Mouse (Mus musculus) ES-CJ7 (cell line): ENCODE data around the gene Celf5.
A peak's percentile ranks its signal among the peaks of the same experiment; 100 is the strongest.

Experiments used
- DNase-seq: peaks from one replicate; pipeline ENCODE4 v3.0.0; 2011; ENCODE audit warnings: low read depth, low spot score

Gene Celf5

DNA sequence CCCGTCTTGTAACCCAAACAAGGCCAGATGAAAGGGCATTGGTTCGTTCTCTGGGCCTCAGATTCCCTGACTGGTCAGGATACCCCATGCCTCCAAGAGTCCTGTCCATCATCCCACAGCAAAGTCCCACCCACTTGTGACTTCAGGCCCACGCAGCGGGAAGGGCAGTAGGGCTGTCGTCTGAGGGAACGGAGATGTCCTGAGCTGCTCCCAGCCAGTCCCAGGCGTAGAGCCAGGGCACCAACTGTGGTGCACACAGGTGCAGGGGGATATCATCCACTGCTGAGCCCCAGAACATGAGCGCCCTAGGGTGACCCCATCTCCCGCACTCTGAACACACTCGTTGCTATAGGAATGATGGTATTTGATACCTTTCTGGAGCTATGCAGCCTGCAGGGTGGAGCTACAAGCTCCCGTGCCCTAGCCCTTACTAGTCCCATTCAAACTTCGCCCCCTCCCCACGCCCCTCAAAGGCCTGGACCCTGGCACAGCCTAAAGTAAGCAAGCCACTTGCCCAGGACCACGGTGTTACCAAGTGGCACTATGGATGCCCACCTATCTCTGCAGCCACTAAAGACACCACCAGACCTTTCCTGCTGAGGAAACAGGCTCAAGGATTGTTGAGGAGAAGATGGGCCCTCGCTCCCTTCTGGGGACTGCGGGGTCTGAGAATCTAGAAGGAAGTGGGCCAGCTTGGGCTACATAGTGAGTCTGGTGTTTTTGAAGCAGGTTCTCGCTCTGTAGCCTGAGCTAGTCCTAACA is 66.8 kb downstream of the Celf5 start:
- no peak for DNase-seq

DNA sequence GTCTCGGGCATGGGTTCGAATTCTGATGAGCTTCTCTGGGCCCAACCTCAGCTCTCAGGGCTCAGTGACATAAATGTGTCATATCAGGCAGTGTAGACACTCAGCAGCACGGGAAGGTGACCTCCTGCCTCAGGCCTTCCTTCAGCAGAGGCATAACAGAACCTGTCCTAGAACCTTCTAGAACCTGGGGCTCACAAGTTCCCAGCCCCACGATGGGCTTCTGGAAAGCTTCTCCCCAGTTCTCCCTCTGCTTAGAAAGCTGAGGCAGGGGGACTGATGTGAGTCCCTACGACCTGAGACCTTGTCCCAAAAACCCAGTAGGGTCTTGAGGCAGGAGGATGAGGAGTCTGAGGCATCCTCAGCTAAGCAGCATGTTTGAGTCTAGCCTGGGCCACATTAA is 67.4 kb downstream of the Celf5 start:
- no peak for DNase-seq

DNA sequence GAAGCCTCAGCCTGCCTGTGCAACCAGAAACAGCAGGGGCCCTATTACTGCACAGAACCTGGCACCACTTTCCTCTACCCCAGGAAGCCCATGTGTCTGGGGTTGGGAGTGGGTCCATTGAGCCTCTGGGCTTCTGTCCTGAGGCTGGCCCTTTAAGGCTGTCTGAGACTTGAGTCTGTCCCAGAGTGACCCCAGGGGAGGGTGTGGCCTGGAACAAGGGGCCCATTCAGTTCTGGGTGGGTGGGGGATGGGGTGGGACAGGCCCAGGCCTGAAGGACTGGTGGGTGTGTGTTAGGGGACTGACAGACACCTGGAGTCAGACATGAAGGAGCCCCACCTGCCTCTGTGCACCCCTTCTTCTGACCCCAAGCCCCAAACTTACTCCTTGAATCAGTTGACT is 67.8 kb downstream of the Celf5 start:
- peak; percentile 84 for DNase-seq

DNA sequence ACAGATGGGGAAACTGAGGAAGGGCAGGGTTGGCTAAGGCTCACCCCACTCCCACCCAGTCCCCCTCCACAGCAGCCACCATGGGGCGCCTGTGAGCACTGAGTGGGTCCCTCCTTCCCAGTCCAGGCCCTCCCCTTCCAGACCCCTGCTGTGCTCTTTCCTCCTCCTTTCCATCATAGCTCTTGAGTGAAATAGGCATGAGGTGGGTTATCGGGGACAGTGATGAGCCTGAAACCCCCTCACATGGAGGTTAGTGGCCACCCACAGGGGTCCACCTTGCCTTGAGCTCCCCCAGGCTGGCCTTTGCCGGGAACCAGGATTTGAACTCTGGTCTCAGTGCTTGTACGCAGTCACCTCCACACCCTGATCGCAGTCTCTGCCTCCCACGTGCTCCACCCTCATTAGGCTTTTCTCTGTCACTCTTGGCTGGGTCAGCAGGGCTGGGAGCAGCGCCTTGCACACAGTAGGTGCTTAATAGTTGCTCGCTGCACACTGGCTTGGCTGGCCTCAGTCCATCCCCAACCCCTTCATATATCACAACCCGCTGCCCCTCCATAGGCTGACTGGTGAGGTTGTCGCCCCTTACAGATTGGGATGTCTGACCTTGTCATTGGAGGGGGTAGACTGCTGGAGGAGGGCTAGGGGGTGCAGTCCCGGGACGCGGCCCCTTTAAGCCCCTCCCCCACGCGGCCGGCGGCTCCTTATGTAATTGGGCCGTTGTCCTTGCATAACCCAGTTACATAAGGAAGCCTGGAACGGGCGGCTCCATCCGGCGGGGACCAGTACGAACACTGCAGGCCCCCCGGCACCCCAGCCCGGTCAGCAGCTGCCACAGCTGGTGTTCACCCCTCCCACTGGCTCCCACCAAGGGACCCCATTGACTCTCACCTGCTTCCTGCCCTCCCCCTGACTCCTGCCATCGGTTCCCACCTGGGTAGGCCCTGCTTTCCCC is 68.9 kb downstream of the Celf5 start:
- peak; percentile 92 for DNase-seq

DNA sequence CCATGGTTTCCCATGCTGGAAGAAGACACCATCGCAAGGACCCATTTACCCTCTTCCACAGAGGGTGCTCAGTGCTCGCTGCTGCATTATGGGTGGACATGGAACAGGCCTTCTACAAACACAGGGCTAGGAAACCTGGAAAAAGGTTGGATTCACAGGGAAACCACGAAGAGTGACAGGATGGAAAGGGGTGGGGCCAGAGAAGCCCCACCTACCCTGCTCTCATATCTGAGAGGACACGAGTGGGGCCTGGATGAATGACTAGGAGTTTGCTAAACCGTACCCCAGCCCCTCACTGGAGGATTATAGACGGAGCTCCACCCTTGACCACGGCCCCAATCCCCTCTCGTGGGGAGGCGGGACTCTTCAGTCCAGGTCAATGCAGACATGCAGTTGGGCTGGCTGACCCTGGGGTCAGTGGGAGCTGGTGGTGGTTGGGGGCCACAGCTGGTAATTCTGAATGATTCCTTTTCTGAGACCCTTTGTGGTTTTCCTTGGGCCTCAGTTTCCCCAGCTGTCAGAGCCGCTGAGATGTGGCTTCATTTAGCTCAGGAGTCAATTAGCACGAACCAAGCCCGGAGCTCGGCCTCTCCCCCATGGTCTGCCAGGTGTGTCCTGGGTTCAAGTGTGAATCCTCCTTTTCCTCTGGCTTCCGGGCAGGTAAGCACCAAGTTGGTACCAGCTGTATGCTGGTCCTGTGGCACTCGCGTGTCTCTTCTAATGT is 69.8 kb downstream of the Celf5 start:
- DNase-seq = no peak

DNA sequence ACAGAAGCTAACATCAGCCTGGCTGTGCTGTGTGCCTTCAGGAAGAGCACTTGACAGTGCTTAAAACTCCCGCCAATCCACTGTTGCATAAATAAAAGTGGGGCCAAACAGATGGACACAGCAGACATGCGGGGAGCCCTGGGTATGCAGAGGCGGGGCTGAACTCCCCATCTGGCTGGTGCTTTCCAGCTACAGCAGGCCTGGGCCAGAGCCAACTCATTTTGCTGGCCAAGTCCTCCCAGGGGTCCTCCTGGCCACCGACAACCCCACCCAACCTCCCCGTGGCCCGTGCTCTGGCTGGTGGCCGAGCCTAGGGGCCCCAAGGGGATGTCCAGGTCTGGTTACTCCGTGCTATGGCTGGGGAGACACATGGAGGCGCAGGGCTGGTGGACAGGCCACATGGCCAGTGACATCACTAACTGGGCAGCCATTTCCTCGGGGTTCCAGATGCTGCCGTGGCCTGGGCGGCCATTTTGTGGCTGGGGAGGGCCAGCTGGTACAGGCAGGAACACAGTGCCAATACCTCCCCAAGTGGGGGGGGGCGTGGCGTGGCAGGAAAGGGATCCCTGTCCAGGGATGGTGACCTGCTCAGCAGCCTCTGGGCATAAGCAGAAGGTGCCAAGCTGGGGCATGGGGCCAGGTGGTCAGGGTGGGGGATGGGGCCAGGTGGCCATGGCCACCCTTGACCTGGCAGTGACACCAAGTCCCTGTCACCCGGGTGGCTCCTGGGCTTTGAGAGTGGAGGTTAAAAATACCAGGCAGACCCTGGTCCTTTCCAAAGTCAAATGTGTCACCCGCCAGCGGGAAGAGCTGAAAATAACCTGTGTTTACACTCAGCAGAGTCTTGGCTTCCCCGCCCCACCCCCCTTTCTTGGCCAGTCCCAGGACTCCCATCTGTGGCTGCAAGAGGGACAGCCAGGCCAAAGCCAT is 70.8 kb downstream of the Celf5 start:
- no peak for DNase-seq

DNA sequence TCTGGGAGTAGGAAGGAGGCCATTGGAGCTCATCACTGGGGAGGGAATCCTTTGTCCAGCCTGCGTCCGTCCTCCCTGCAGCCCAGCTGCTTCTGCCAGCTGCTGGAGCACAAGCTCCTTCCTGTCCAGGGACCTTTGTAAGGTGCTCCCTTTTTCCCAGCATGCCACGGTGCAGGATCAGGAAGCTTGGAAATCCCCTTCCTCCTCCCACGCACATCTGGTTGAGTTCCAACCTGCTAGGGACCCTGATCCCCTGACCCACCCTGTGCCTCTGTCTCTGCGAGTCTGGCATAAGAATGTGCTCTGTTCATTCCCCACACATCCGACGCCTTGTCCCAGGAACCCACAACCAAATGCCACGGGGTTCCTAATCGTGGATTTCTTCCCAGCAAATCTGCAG is 71.5 kb downstream of the Celf5 start:
- no peak for DNase-seq

DNA sequence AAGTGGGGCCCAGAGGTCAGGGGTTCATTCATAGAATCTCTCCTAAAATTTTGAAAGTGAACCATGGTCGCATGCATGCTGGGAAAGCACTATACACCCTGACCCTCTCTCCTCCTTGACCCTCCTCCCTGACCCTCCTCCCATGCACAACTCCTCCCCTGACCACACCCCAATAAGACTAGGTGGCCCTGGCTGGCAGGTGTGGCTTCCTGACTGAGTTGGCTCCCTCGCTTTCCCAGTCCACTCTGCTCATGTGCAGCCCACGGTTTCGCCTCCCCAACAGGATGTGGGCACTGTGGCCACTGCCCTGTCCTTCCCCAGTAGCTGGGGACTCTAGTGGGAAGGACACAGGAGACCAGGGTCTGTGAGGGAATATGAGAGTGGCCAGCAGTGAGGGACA is 72.2 kb downstream of the Celf5 start:
- DNase-seq = no peak

DNA sequence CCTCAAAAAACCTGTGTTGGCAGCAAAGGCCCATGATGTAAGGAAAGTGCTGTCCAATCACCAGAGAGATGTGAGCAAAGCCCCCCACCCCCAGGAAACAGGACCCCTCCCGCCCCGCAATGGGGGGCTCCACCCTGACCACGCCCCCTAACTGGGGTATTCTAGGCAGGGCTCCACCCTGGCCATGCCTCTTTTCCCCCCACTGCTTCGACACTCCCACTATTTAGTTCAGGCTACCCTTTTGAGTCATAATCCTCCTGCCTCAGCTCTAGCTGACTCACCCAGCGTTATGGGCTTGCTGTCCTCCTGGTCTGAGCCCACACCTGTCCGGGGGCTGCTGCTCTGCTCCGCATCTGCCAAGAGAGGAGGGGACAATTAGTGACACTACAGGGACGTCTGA is 73.2 kb downstream of the Celf5 start:
- peak; percentile 85 for DNase-seq
